Mouse (Mus musculus) limb, embryonic 13.5 days (tissue): ENCODE data around the gene Hoxa2. TPM values are rescaled to one million over a fixed set of nuclear protein-coding genes. Genes with fewer than 3 reads are reported as not detected.

Experiments used
- ATAC-seq: fragments of 200-750 bp; cut with Nextera tagmentation; 2 replicates; pipeline ENCODE4 v1.8.0; 2017; ENCODE audit warnings: low read depth, moderate number of reproducible peaks, moderate TSS enrichment; ENCODE audit not compliant: low FRiP score
- H3K27ac ChIP-seq: fragments of 300-500 bp; sonication (generic); 2 replicates; pipeline ENCODE4 v1.5.1; 2015; ENCODE audit warnings: inconsistent platforms, mild to moderate bottlenecking, moderate library complexity
- H3K27me3 ChIP-seq: fragments of 300-500 bp; sonication (generic); 2 replicates; pipeline ENCODE4 v1.6.1; 2015; ENCODE audit warnings: mild to moderate bottlenecking, inconsistent platforms
- H3K36me3 ChIP-seq: fragments of 300-500 bp; sonication (generic); 2 replicates; pipeline ENCODE4 v1.6.1; 2015; ENCODE audit warnings: inconsistent platforms, mild to moderate bottlenecking, moderate library complexity
- H3K4me1 ChIP-seq: fragments of 300-500 bp; sonication (generic); 2 replicates; pipeline ENCODE4 v1.6.1; 2015; ENCODE audit warnings: inconsistent platforms
- H3K4me2 ChIP-seq: fragments of 300-500 bp; sonication (generic); replicated peaks from 2 replicates; pipeline ENCODE4 v1.6.1; 2015; ENCODE audit warnings: inconsistent platforms, mild to moderate bottlenecking, moderate library complexity
- H3K4me3 ChIP-seq: fragments of 300-500 bp; sonication (generic); 2 replicates; pipeline ENCODE4 v1.5.1; 2015; ENCODE audit warnings: moderate library complexity, mild to moderate bottlenecking, inconsistent platforms
- H3K9ac ChIP-seq: fragments of 300-500 bp; sonication (generic); 2 replicates; pipeline ENCODE4 v1.6.1; 2015; ENCODE audit warnings: mild to moderate bottlenecking, inconsistent platforms
- H3K9me3 ChIP-seq: fragments of 300-500 bp; sonication (generic); 2 replicates; pipeline ENCODE4 v1.6.1; 2016; ENCODE audit warnings: inconsistent platforms
- WGBS: fragments of 180-500 bp; shearing (Covaris S2); methylation state at CpG from one replicate; pipeline ENCODE4 v1.1.7; 2015; 5-methylcytosine and 5-hydroxymethylcytosine counted together
- polyA plus RNA-seq: library from polyadenylated mRNA; unstranded; fragments of >200 nt; fragmentation: Nextera tagmentation; extraction: Ambion mirVana; gene quantifications from 2 replicates; pipeline ENCODE4 v1.2.1, GENCODE M21; 2015

Gene Hoxa2
- polyA plus RNA-seq, 1 experiment from 2014 or later, result 1.5 TPM

DNA sequence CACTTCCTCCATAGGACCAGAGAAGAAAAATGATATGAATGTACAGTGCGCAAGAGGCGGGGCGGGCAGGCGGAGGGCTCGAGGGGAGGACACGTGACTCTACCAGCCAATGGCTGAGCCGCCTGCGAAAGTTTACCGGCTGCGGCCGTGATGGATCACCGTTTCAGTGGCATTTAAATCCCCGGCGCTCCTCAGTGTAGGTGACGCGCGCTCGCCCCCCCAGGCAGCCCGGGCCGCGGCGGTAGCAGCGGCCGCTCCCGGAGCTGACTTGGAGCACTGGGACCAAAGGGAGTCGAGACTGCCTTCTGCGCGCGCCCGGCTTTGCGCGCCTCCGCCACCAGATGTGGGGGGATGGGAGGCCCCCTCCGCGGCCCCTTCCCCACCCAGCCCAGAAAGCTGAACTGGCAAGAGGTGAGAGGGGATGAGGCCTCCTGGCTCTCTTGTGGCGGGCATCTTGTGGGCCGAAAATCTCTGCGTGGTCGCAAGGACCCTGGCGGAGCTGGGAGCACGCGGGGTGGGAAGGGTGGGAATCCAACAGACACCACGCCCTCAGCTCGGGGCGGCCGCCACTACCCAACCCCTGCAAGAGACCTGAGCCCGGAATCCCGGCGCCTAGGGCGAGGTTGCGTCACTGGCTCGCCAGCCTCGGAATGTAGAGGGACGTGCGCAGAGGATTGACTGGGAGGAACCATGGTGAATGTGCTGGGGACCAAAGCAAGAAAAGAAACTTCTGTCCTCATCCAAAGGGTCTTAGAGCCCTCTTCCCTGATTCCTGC is 6.2 kb downstream of the Hoxa2 start, which contains the start of gene Hoxa1:
Gene Hoxa1, minus strand, starts transcription at position 42 of the 776 bp plus-strand sequence.
- Histone ChIP-seq H3K27ac (peak within 1 kb of the TSS; percentile 10; the same call in 1 of the 2 replicates), H3K4me1 (peaks cover 45% of the 10 kb centered on the region), H3K4me2 (peak within 1 kb of the TSS; percentile 100), H3K4me3 (peak within 1 kb of the TSS; percentile 72), H3K9ac (peak within 1 kb of the TSS; percentile 67), H3K36me3 (no peaks in the 10 kb centered on the region), H3K9me3 (no peaks in the 10 kb centered on the region), H3K27me3 (peaks cover 89% of the 10 kb centered on the region)
- under 1% methylated on average over 55 of the region's 55 CpGs for WGBS
- peak; percentile 84 for ATAC-seq

GRCm38 (mm10) chr6:52157466-52158275 is 7.0 kb downstream of the Hoxa2 start:
- H3K4me3 ChIP-seq, result peak overlapping the region; percentile 72

GRCm38 (mm10) chr6:52156551-52157200 is 8.0 kb downstream of the Hoxa2 start:
- no peak overlapping the region; the same call in 1 of the 2 replicates for H3K4me2 ChIP-seq
- peaks cover 38% of the 10 kb centered on the region for H3K4me1 ChIP-seq
- no peaks in the 10 kb centered on the region for H3K36me3 ChIP-seq
- peak overlapping the region; percentile 72 for H3K4me3 ChIP-seq
- H3K27me3 ChIP-seq, result peaks cover 92% of the 10 kb centered on the region
- H3K9me3 ChIP-seq, result no peaks in the 10 kb centered on the region
- 3% methylated on average over 20 of the region's 20 CpGs for WGBS
- no peak overlapping the region for H3K27ac ChIP-seq
- no peak overlapping the region for H3K9ac ChIP-seq
- ATAC-seq, result no peak

More at GRCm38 (mm10) chr6:52157466-52158275, 7.0 kb downstream of the Hoxa2 start:
- no peak overlapping the region for H3K9ac ChIP-seq
- H3K27me3 ChIP-seq, result peaks cover 89% of the 10 kb centered on the region
- H3K4me2 ChIP-seq, result peak overlapping the region; percentile 100
- under 1% methylated on average over 32 of the region's 32 CpGs for WGBS
- H3K4me1 ChIP-seq, result peaks cover 38% of the 10 kb centered on the region
- H3K36me3 ChIP-seq, result no peaks in the 10 kb centered on the region
- H3K9me3 ChIP-seq, result no peaks in the 10 kb centered on the region
- no peak overlapping the region for H3K27ac ChIP-seq
- ATAC-seq, result no peak

GRCm38 (mm10) chr6:52155471-52155870 is 9.2 kb downstream of the Hoxa2 start:
- Histone ChIP-seq H3K27me3 (peaks cover 93% of the 10 kb centered on the region), H3K9ac (no peak overlapping the region), H3K4me1 (peaks cover 34% of the 10 kb centered on the region), H3K9me3 (no peaks in the 10 kb centered on the region), H3K27ac (no peak overlapping the region), H3K36me3 (no peaks in the 10 kb centered on the region), H3K4me2 (no peak overlapping the region), H3K4me3 (no peak overlapping the region)
- no peak for ATAC-seq
- WGBS, result 67% methylated on average over 3 of the region's 3 CpGs

DNA sequence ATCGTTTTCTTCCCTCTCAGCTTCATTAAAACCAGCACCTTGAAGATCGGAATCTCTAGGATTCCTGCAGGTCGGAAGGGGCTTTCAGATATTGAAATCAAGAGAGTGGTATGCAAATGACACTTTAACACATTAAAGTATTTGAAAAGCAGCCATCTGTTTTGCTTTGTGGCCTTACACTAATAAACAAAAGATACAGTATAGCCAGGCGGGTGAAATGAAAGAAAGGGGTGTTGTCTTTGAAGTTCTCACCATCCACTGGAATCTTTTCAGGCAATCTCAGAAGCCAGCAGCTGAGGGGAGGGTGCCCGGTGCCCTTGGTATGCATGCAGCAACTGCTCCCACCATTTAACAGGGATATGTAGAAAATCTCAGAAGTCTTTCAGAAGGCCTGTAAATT is 10.6 kb downstream of the Hoxa2 start:
- Histone ChIP-seq H3K27me3 (peaks cover 92% of the 10 kb centered on the region), H3K9me3 (no peaks in the 10 kb centered on the region), H3K9ac (no peak overlapping the region), H3K4me1 (peaks cover 23% of the 10 kb centered on the region), H3K36me3 (no peaks in the 10 kb centered on the region), H3K4me2 (no peak overlapping the region), H3K4me3 (no peak overlapping the region), H3K27ac (no peak overlapping the region)
- WGBS, result 25% methylated on average over 5 of the region's 5 CpGs
- ATAC-seq, result no peak

DNA sequence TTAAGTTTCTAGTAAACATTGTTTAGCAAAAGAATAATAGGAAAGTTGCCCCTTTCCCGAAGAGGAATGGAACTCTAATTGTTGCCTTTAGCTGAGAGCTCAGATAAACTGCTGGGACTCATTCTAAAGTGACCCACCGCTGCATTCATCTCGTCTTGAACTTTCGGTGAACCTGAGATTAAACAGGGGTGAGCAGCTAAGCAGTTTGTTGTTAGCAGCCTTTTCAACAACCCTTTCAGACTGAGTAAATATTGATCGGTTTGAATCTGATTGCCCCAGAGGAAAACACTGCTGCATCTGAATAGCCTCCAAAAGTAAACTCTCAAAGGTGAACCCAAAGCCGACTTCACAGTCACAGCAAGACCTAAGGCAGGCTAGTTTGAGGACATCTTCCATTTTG is 11.4 kb downstream of the Hoxa2 start:
- WGBS, result 6% methylated on average over 6 of the region's 6 CpGs
- H3K4me1 ChIP-seq, result peaks cover 19% of the 10 kb centered on the region
- H3K4me3 ChIP-seq, result no peak overlapping the region
- H3K36me3 ChIP-seq, result no peaks in the 10 kb centered on the region
- H3K27ac ChIP-seq, result no peak overlapping the region
- no peak for ATAC-seq
- no peak overlapping the region for H3K9ac ChIP-seq
- H3K4me2 ChIP-seq, result no peak overlapping the region
- no peaks in the 10 kb centered on the region for H3K9me3 ChIP-seq
- peaks cover 90% of the 10 kb centered on the region for H3K27me3 ChIP-seq

DNA sequence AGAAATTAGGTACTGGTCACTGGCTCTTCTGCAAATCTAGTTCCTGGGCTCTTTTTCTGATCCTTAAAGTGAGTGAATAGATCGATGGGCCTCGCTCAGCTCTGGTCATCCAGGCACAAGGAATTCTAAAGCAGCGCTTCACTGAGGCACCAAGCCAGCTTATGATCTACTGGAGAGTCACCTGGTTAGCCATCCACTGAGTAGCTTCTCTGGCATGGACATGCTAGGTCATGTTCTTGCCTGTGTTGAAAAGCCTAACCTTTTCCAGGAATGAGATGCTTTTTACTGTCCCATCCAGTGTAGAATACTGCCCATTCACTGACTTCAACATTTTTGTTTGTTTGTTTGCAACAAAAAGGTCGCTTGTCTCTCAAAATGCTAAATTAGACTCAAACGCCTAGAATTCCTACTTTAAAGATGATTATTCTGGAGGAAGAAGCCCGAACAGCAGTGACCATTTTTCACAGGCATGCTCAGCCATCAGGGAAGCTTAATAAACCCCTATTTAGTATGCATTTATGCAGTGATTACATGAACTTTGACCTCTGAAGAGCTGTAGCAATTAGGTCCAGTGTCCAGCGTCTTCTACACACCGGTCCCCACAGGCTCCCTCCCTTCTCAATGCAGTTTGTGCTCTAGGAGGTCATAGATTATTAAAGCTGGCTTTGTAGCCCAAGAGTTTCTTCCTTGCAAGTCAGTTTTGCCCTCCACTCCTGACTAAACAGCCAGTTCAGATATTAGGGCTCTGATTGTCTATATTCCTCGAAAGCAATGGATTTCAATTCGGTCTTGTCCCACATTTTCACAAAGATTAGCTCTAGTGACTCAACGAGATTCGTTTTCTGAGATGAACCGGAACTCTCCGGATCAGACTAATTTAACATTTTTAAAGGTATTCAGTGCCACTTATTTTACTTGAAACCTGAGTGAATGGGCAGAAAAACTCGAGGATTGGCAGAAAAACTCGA is 12.1 kb downstream of the Hoxa2 start:
- no peaks in the 10 kb centered on the region for H3K9me3 ChIP-seq
- H3K4me3 ChIP-seq, result no peak overlapping the region
- no peak overlapping the region for H3K27ac ChIP-seq
- peaks cover 13% of the 10 kb centered on the region for H3K4me1 ChIP-seq
- ATAC-seq, result no peak
- WGBS, result 18% methylated on average over 16 of the region's 16 CpGs
- H3K9ac ChIP-seq, result no peak overlapping the region
- H3K36me3 ChIP-seq, result no peaks in the 10 kb centered on the region
- no peak overlapping the region for H3K4me2 ChIP-seq
- H3K27me3 ChIP-seq, result peaks cover 90% of the 10 kb centered on the region

GRCm38 (mm10) chr6:52151571-52151970 is 13.1 kb downstream of the Hoxa2 start:
- H3K4me3 ChIP-seq, result no peak overlapping the region
- H3K4me1 ChIP-seq, result peaks cover 8% of the 10 kb centered on the region; the same call in 1 of the 2 replicates
- H3K27me3 ChIP-seq, result peaks cover 89% of the 10 kb centered on the region
- no peak overlapping the region for H3K27ac ChIP-seq
- 22% methylated on average over 4 of the region's 4 CpGs for WGBS
- H3K36me3 ChIP-seq, result no peaks in the 10 kb centered on the region
- H3K4me2 ChIP-seq, result no peak overlapping the region
- no peak overlapping the region for H3K9ac ChIP-seq
- no peaks in the 10 kb centered on the region for H3K9me3 ChIP-seq
- no peak for ATAC-seq

- H3K9me3 ChIP-seq, result no peaks in the 10 kb centered on the region
- no peak overlapping the region for H3K4me3 ChIP-seq
- peak overlapping the region; percentile 28 for H3K4me2 ChIP-seq
- no peaks in the 10 kb centered on the region for H3K36me3 ChIP-seq
- peak; percentile 32; the same call in 1 of the 2 replicates for ATAC-seq
- H3K9ac ChIP-seq, result no peak overlapping the region
- peaks cover 8% of the 10 kb centered on the region; the same call in 1 of the 2 replicates for H3K4me1 ChIP-seq
- no peak overlapping the region for H3K27ac ChIP-seq
- peaks cover 81% of the 10 kb centered on the region for H3K27me3 ChIP-seq
- 3% methylated on average over 16 of the region's 16 CpGs for WGBS
These were observed 14.1 kb downstream of the Hoxa2 start for GRCm38 (mm10) chr6:52150401-52150966.

DNA sequence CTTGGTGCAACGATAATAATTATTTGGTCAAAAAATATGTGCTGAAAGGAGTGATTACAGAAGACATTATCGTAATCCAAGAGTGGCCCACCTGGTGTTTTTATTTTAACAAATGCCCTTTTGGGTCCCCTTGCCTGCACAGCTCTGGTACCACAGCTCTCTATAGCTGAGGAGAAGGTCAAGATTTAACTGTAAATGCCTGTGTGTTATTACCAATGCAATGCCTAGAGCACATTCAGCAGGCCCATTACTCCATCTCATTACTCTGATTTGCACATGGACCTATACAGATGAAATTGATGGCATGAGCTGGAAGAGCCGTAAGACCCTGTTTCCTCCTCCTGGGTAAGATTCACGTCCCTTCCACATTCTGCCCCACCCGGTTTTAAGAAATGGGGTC is 25.5 kb downstream of the Hoxa2 start:
- no peak overlapping the region for H3K4me2 ChIP-seq
- 79% methylated on average over 5 of the region's 5 CpGs for WGBS
- ATAC-seq, result no peak

GRCm38 (mm10) chr6:52138576-52138975 is 26.1 kb downstream of the Hoxa2 start:
- Histone ChIP-seq H3K4me1 (peaks cover 8% of the 10 kb centered on the region), H3K4me2 (no peak overlapping the region), H3K27ac (no peak overlapping the region), H3K4me3 (no peak overlapping the region), H3K9ac (no peak overlapping the region), H3K9me3 (no peaks in the 10 kb centered on the region), H3K27me3 (0 out of 2 replicates have a peak, but pooled peaks cover 6% of the 10 kb centered on the region), H3K36me3 (no peaks in the 10 kb centered on the region)
- 61% methylated on average over 10 of the region's 10 CpGs for WGBS
- no peak for ATAC-seq

More for the DNA sequence above, 25.5 kb downstream of the Hoxa2 start:
- Histone ChIP-seq H3K4me1 (peaks cover 8% of the 10 kb centered on the region), H3K27ac (no peak overlapping the region), H3K36me3 (no peaks in the 10 kb centered on the region), H3K27me3 (0 out of 2 replicates have a peak, but pooled peaks cover 6% of the 10 kb centered on the region), H3K9ac (no peak overlapping the region), H3K4me3 (no peak overlapping the region), H3K9me3 (no peaks in the 10 kb centered on the region)
